Mouse (Mus musculus): ENCODE measurements around the gene Aurkb. TPM values are rescaled to one million over a fixed set of nuclear protein-coding genes. Genes with fewer than 3 reads are reported as not detected.
A peak's percentile ranks its signal among the peaks of the same experiment; 100 is the strongest.

Gene Aurkb
- polyA plus RNA-seq, 1 experiment from 2014 or later: 175 TPM

GRCm38 (mm10) chr11:69015644-69016441, 29.6 kb upstream of the Aurkb start, which contains the start of gene Ctc1:
TSS of gene Ctc1 (plus strand) at chr11:69015911.
- peaks cover 23% of the 10 kb centered on the region for H3K4me1 ChIP-seq
- H3K4me2 ChIP-seq: peak within 1 kb of the TSS; percentile 75
- H3K27me3 ChIP-seq: no peaks in the 10 kb centered on the region
- no peaks in the 10 kb centered on the region for H3K9me3 ChIP-seq (replicated peaks)
- peak within 1 kb of the TSS; percentile 57 for H3K4me3 ChIP-seq (replicated peaks)
- peak within 1 kb of the TSS; percentile 79 for H3K9ac ChIP-seq
- peak; percentile 96 for ATAC-seq (replicated peaks; ENCODE audit: low FRiP score)
- H3K36me3 ChIP-seq: peaks cover 5% of the 10 kb centered on the region
- 2% methylated on average over 38 of the region's 38 CpGs for WGBS
- H3K27ac ChIP-seq: peak within 1 kb of the TSS; percentile 96

- Histone ChIP-seq H3K9me3 (replicated peaks) (no peaks in the 10 kb centered on the region), H3K27ac (peak overlapping the region; percentile 96), H3K4me3 (replicated peaks) (peak overlapping the region; percentile 57), H3K4me2 (peak overlapping the region; percentile 75), H3K27me3 (no peaks in the 10 kb centered on the region), H3K4me1 (peaks cover 15% of the 10 kb centered on the region), H3K9ac (peak overlapping the region; percentile 79), H3K36me3 (peaks cover 14% of the 10 kb centered on the region)
- WGBS: 61% methylated on average over 3 of the region's 3 CpGs
- ATAC-seq (replicated peaks; ENCODE audit: low FRiP score): no peak
These were observed 28.7 kb upstream of the Aurkb start for GRCm38 (mm10) chr11:69016755-69017154.

- H3K27ac ChIP-seq: no peak overlapping the region
- H3K36me3 ChIP-seq: peaks cover 54% of the 10 kb centered on the region
- peaks cover 10% of the 10 kb centered on the region for H3K4me1 ChIP-seq
- H3K4me3 ChIP-seq (replicated peaks): no peak overlapping the region
- no peaks in the 10 kb centered on the region for H3K9me3 ChIP-seq (replicated peaks)
- H3K4me2 ChIP-seq: no peak overlapping the region
- no peaks in the 10 kb centered on the region for H3K27me3 ChIP-seq
- no peak for ATAC-seq (replicated peaks; ENCODE audit: low FRiP score)
- no peak overlapping the region for H3K9ac ChIP-seq
These were observed 24.8 kb upstream of the Aurkb start for GRCm38 (mm10) chr11:69020691-69021090.

- H3K9ac ChIP-seq: no peak overlapping the region
These were observed 18.9 kb upstream of the Aurkb start for GRCm38 (mm10) chr11:69026562-69026961.

GRCm38 (mm10) chr11:69028805-69029204, 16.6 kb upstream of the Aurkb start:
- no peak overlapping the region for H3K27ac ChIP-seq
- ATAC-seq (replicated peaks; ENCODE audit: low FRiP score): no peak
- WGBS: 71% methylated on average over 2 of the region's 2 CpGs
- no peak overlapping the region for H3K4me3 ChIP-seq (replicated peaks)
- no peak overlapping the region for H3K9ac ChIP-seq
- no peak overlapping the region for H3K4me2 ChIP-seq
- H3K36me3 ChIP-seq: peaks cover 100% of the 10 kb centered on the region
- H3K4me1 ChIP-seq: no peaks in the 10 kb centered on the region
- no peaks in the 10 kb centered on the region for H3K9me3 ChIP-seq (replicated peaks)
- no peaks in the 10 kb centered on the region for H3K27me3 ChIP-seq

More at GRCm38 (mm10) chr11:69026562-69026961, 18.9 kb upstream of the Aurkb start:
- no peak overlapping the region for H3K4me3 ChIP-seq (replicated peaks)
- H3K27ac ChIP-seq: no peak overlapping the region
- ATAC-seq (replicated peaks; ENCODE audit: low FRiP score): no peak
- no peaks in the 10 kb centered on the region for H3K4me1 ChIP-seq
- no peaks in the 10 kb centered on the region for H3K27me3 ChIP-seq
- H3K36me3 ChIP-seq: peaks cover 100% of the 10 kb centered on the region
- no peaks in the 10 kb centered on the region for H3K9me3 ChIP-seq (replicated peaks)
- no peak overlapping the region for H3K4me2 ChIP-seq
- WGBS: 91% methylated on average over 3 of the region's 3 CpGs

GRCm38 (mm10) chr11:69033552-69033951, 11.9 kb upstream of the Aurkb start:
- ATAC-seq (replicated peaks; ENCODE audit: low FRiP score): no peak
- Histone ChIP-seq H3K4me1 (peaks cover 20% of the 10 kb centered on the region), H3K4me2 (no peak overlapping the region), H3K27ac (no peak overlapping the region), H3K4me3 (replicated peaks) (no peak overlapping the region), H3K27me3 (no peaks in the 10 kb centered on the region), H3K9ac (no peak overlapping the region), H3K36me3 (peaks cover 76% of the 10 kb centered on the region), H3K9me3 (replicated peaks) (no peaks in the 10 kb centered on the region)
- 76% methylated on average over 9 of the region's 9 CpGs for WGBS

GRCm38 (mm10) chr11:69034585-69034984, 10.9 kb upstream of the Aurkb start:
- Histone ChIP-seq H3K27me3 (no peaks in the 10 kb centered on the region), H3K36me3 (peaks cover 65% of the 10 kb centered on the region), H3K27ac (no peak overlapping the region), H3K9me3 (replicated peaks) (no peaks in the 10 kb centered on the region), H3K9ac (no peak overlapping the region), H3K4me1 (peaks cover 30% of the 10 kb centered on the region), H3K4me3 (replicated peaks) (no peak overlapping the region), H3K4me2 (no peak overlapping the region)
- no peak for ATAC-seq (replicated peaks; ENCODE audit: low FRiP score)
- 94% methylated on average over 3 of the region's 3 CpGs for WGBS

GRCm38 (mm10) chr11:69035411-69035810, 10.0 kb upstream of the Aurkb start:
- Histone ChIP-seq H3K9me3 (replicated peaks) (no peaks in the 10 kb centered on the region), H3K4me1 (peaks cover 32% of the 10 kb centered on the region), H3K36me3 (peaks cover 57% of the 10 kb centered on the region), H3K27ac (peak overlapping the region; percentile 90), H3K4me3 (replicated peaks) (peak overlapping the region; percentile 82), H3K27me3 (no peaks in the 10 kb centered on the region), H3K4me2 (peak overlapping the region; percentile 65), H3K9ac (no peak overlapping the region)
- ATAC-seq (replicated peaks; ENCODE audit: low FRiP score): no peak
- WGBS: 80% methylated on average over 9 of the region's 9 CpGs

- WGBS: 7% methylated on average over 8 of the region's 8 CpGs
- Histone ChIP-seq H3K9ac (no peak overlapping the region), H3K4me2 (peak overlapping the region; percentile 65), H3K4me3 (replicated peaks) (peak overlapping the region; percentile 82), H3K9me3 (replicated peaks) (no peaks in the 10 kb centered on the region), H3K27me3 (no peaks in the 10 kb centered on the region), H3K36me3 (peaks cover 53% of the 10 kb centered on the region), H3K27ac (peak overlapping the region; percentile 90), H3K4me1 (peaks cover 32% of the 10 kb centered on the region)
- ATAC-seq (replicated peaks; ENCODE audit: low FRiP score): peak; percentile 24
These were observed 9.6 kb upstream of the Aurkb start for GRCm38 (mm10) chr11:69035849-69036248.

GRCm38 (mm10) chr11:69036486-69037230, 8.8 kb upstream of the Aurkb start:
- no peak for ATAC-seq (replicated peaks; ENCODE audit: low FRiP score)
- Histone ChIP-seq H3K36me3 (peaks cover 44% of the 10 kb centered on the region), H3K27me3 (no peaks in the 10 kb centered on the region), H3K9ac (peak overlapping the region; percentile 74), H3K4me3 (replicated peaks) (peak overlapping the region; percentile 82), H3K4me2 (peak overlapping the region; percentile 65), H3K4me1 (peaks cover 32% of the 10 kb centered on the region), H3K9me3 (replicated peaks) (no peaks in the 10 kb centered on the region), H3K27ac (peak overlapping the region; percentile 90)
- WGBS: 10% methylated on average over 20 of the region's 20 CpGs

GRCm38 (mm10) chr11:69037231-69038061, 8.0 kb upstream of the Aurkb start:
- no peaks in the 10 kb centered on the region for H3K27me3 ChIP-seq
- no peaks in the 10 kb centered on the region for H3K9me3 ChIP-seq (replicated peaks)
- ATAC-seq (replicated peaks; ENCODE audit: low FRiP score): peak; percentile 20
- peak overlapping the region; percentile 82 for H3K4me3 ChIP-seq (replicated peaks)
- peak overlapping the region; percentile 74 for H3K9ac ChIP-seq
- WGBS: under 1% methylated on average over 34 of the region's 34 CpGs
- peaks cover 37% of the 10 kb centered on the region for H3K36me3 ChIP-seq
- peak overlapping the region; percentile 65 for H3K4me2 ChIP-seq
- H3K27ac ChIP-seq: peak overlapping the region; percentile 90
- peaks cover 32% of the 10 kb centered on the region for H3K4me1 ChIP-seq
